Mouse (Mus musculus) liver, adult 2 months (tissue): ENCODE measurements around the gene Ccdc113. TPM values are rescaled to one million over a fixed set of nuclear protein-coding genes. Genes with fewer than 3 reads are reported as not detected.

ENCODE experiments used
- DNase-seq: peaks from one replicate; pipeline ENCODE4 v3.0.0-alpha.2; 2011; ENCODE audit warnings: low read depth, low spot score; ENCODE audit errors: extremely low read depth
- H3K27ac ChIP-seq: fragments of 200-500 bp; replicated peaks from 2 replicates; pipeline ENCODE4 v1.5.1; 2012; ENCODE audit warnings: low read depth, mild to moderate bottlenecking, control low read depth, inconsistent platforms, low read length; ENCODE audit not compliant: insufficient read depth
- H3K27me3 ChIP-seq: fragments of 200-500 bp; 2 replicates; pipeline ENCODE4 v1.6.1; 2012; ENCODE audit warnings: mild to moderate bottlenecking, moderate library complexity, low read length, inconsistent platforms; ENCODE audit not compliant: control insufficient read depth, insufficient read depth
- H3K36me3 ChIP-seq: fragments of 200-500 bp; 2 replicates; pipeline ENCODE4 v1.6.1; 2012; ENCODE audit warnings: low read length, inconsistent platforms; ENCODE audit not compliant: control insufficient read depth, insufficient read depth
- H3K4me1 ChIP-seq: fragments of 200-500 bp; 2 replicates; pipeline ENCODE4 v1.6.1; 2011; ENCODE audit warnings: low read length; ENCODE audit not compliant: control insufficient read depth, insufficient read depth
- H3K4me3 ChIP-seq: fragments of 200-500 bp; 2 replicates; pipeline ENCODE4 v1.5.1; 2011; ENCODE audit warnings: low read depth, mild to moderate bottlenecking, control low read depth, low read length, moderate library complexity; ENCODE audit not compliant: insufficient read depth
- H3K79me2 ChIP-seq: fragments of 200-500 bp; 2 replicates; pipeline ENCODE4 v1.6.1; 2012; ENCODE audit warnings: inconsistent platforms, mild to moderate bottlenecking, low read length, moderate library complexity; ENCODE audit not compliant: control insufficient read depth, insufficient read depth
- H3K9ac ChIP-seq: fragments of 200-500 bp; 2 replicates; pipeline ENCODE4 v1.6.1; 2012; ENCODE audit warnings: low read depth, mild to moderate bottlenecking, control low read depth, inconsistent platforms, low read length
- CTCF ChIP-seq: fragments of 200-500 bp; IDR thresholded peaks from 2 replicates; pipeline ENCODE4 v1.5.1; 2011; ENCODE audit warnings: low read depth, low read length, control low read depth
- POLR2A ChIP-seq: fragments of 200-500 bp; IDR thresholded peaks from 2 replicates; pipeline ENCODE4 v1.6.1; 2011; ENCODE audit warnings: low read length, control low read depth; ENCODE audit not compliant: insufficient read depth; ENCODE audit errors: extremely low read depth
- WGBS: fragments of 180-500 bp; shearing (Covaris S2); methylation state at CpG from one replicate; pipeline ENCODE4 v1.1.7; 2018; 5-methylcytosine and 5-hydroxymethylcytosine counted together
- polyA plus RNA-seq: library from polyadenylated mRNA; depleted of rRNA; stranded (reverse); fragments of >200 nt; gene quantifications from 2 replicates; pipeline ENCODE4 v1.2.3, GENCODE M21; 2012
- total RNA-seq: library from RNA; depleted of rRNA; stranded (reverse); fragments of >200 nt; gene quantifications from 2 replicates; pipeline ENCODE4 v1.2.3, GENCODE M21; 2014

Gene Ccdc113
- total and polyA plus RNA-seq, 2 experiments, result not detected

- Histone ChIP-seq H3K4me3 (no peak overlapping the region), H3K36me3 (no peaks in the 10 kb centered on the region), H3K9ac (no peak overlapping the region), H3K79me2 (no peaks in the 10 kb centered on the region), H3K4me1 (no peaks in the 10 kb centered on the region), H3K27me3 (no peaks in the 10 kb centered on the region), H3K27ac (no peak overlapping the region)
- TF ChIP-seq CTCF, result no peak
- no peak for TF ChIP-seq POLR2A
- no peak for DNase-seq
- 72% methylated on average over 5 of the region's 5 CpGs for WGBS
These were observed 29.1 kb upstream of the Ccdc113 start for GRCm38 (mm10) chr8:95504835-95505234.

GRCm38 (mm10) chr8:95505606-95506005 is 28.3 kb upstream of the Ccdc113 start:
- DNase-seq, result no peak
- no peak for TF ChIP-seq POLR2A
- no peak for TF ChIP-seq CTCF
- H3K4me3 ChIP-seq, result no peak overlapping the region
- WGBS, result 86% methylated on average over 3 of the region's 3 CpGs
- H3K4me1 ChIP-seq, result no peaks in the 10 kb centered on the region
- no peak overlapping the region for H3K27ac ChIP-seq
- no peaks in the 10 kb centered on the region for H3K79me2 ChIP-seq
- H3K36me3 ChIP-seq, result no peaks in the 10 kb centered on the region
- H3K9ac ChIP-seq, result no peak overlapping the region
- H3K27me3 ChIP-seq, result no peaks in the 10 kb centered on the region

GRCm38 (mm10) chr8:95506245-95506644 is 27.6 kb upstream of the Ccdc113 start:
- no peak for DNase-seq
- WGBS, result 70% methylated on average over 5 of the region's 5 CpGs
- H3K4me1 ChIP-seq, result no peaks in the 10 kb centered on the region
- no peak overlapping the region for H3K4me3 ChIP-seq
- no peaks in the 10 kb centered on the region for H3K27me3 ChIP-seq
- H3K27ac ChIP-seq, result no peak overlapping the region
- TF ChIP-seq POLR2A (no peak), CTCF (0 out of 2 replicates have a peak, but pooled peaks have one; percentile 8)
- no peaks in the 10 kb centered on the region for H3K36me3 ChIP-seq
- H3K79me2 ChIP-seq, result no peaks in the 10 kb centered on the region
- no peak overlapping the region for H3K9ac ChIP-seq

- TF ChIP-seq POLR2A, result no peak
- no peak for TF ChIP-seq CTCF
- 76% methylated on average over 4 of the region's 4 CpGs for WGBS
- Histone ChIP-seq H3K4me1 (no peaks in the 10 kb centered on the region), H3K4me3 (no peak overlapping the region), H3K9ac (no peak overlapping the region), H3K36me3 (no peaks in the 10 kb centered on the region), H3K27me3 (no peaks in the 10 kb centered on the region), H3K27ac (no peak overlapping the region), H3K79me2 (no peaks in the 10 kb centered on the region)
- no peak for DNase-seq
These were observed 21.6 kb upstream of the Ccdc113 start for GRCm38 (mm10) chr8:95512257-95512656.

GRCm38 (mm10) chr8:95513219-95513618 is 20.7 kb upstream of the Ccdc113 start:
- Histone ChIP-seq H3K79me2 (no peaks in the 10 kb centered on the region), H3K4me1 (no peaks in the 10 kb centered on the region), H3K9ac (no peak overlapping the region), H3K4me3 (no peak overlapping the region), H3K27me3 (no peaks in the 10 kb centered on the region), H3K27ac (no peak overlapping the region), H3K36me3 (no peaks in the 10 kb centered on the region)
- no peak for TF ChIP-seq POLR2A
- TF ChIP-seq CTCF, result no peak
- 81% methylated on average over 4 of the region's 4 CpGs for WGBS
- no peak for DNase-seq

GRCm38 (mm10) chr8:95516928-95517327 is 17.0 kb upstream of the Ccdc113 start:
- no peak for DNase-seq
- no peaks in the 10 kb centered on the region for H3K36me3 ChIP-seq
- H3K79me2 ChIP-seq, result no peaks in the 10 kb centered on the region
- TF ChIP-seq CTCF (no peak), POLR2A (no peak)
- no peak overlapping the region for H3K27ac ChIP-seq
- WGBS, result 92% methylated on average over 6 of the region's 6 CpGs
- H3K4me3 ChIP-seq, result no peak overlapping the region
- no peak overlapping the region for H3K9ac ChIP-seq
- H3K27me3 ChIP-seq, result no peaks in the 10 kb centered on the region
- no peaks in the 10 kb centered on the region for H3K4me1 ChIP-seq
